In the genomic region with DNA sequence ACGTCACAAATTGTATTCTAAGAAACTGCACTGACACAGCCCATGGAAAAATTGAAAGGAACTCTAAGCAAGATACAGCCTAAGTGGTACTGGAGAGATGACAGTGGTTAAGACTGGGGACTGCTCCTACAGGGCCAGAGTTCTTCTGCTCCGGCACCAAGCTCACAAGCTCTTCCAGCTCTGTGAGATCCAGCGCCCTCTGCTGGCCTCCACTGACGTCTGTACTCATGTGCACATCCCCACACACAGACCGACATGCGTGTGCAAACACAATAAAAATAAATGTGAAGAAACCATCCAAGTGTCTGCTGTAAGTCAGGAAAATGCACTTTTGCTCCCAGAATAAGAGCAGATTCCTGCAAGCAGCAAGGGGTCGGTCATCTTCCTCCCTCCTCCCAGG, we compare ENCODE assay signal across 11 mouse cellular contexts. TPM values are rescaled to one million over a fixed set of nuclear protein-coding genes. Genes with fewer than 3 reads are reported as not detected.
DNase-seq lines count a peak whose midpoint lies in the region; ATAC-seq and TF ChIP-seq lines count a peak whose summit lies in the region.
"Had no signal": no experiment of that assay in that cellular context is flagged by ENCODE, and none has a peak within 500 bp of the region (broad histone marks: within the 10 kb centered on the region; RNA-seq: fewer than 3 reads in every experiment).

No protein-coding gene starts in this region.

- no peaks in the 10 kb centered on the region for H3K79me2 ChIP-seq in heart, adult 2 months (replicated peaks; ENCODE audit: control insufficient read depth, insufficient read depth, low read length)

- no peak for ATAC-seq in midbrain, postnatal 0 days (ENCODE audit: low FRiP score)
- no peak for ATAC-seq in midbrain, embryonic 16.5 days

- intact Hi-C loops in heart, adult 2 months (cut with DNase I): no loop called here

- H3K4me1 ChIP-seq in heart, adult 2 months (ENCODE audit: control insufficient read depth, insufficient read depth, low read length): no peaks in the 10 kb centered on the region
- H3K4me1 ChIP-seq in midbrain, postnatal 0 days (ENCODE audit: insufficient read depth, low read length): no peaks in the 10 kb centered on the region
- H3K4me1 ChIP-seq in midbrain, embryonic 16.5 days (ENCODE audit: control insufficient read depth, insufficient read depth, low read length): no peaks in the 10 kb centered on the region
- peaks cover 8% of the 10 kb centered on the region for H3K4me1 ChIP-seq in testis, adult 2 months (ENCODE audit: control insufficient read depth, insufficient read depth, low read length)
- H3K4me1 ChIP-seq: limb, embryonic 12.5 days had no signal

- no peaks in the 10 kb centered on the region for H3K9me3 ChIP-seq in midbrain, postnatal 0 days (ENCODE audit: low read length)
- H3K9me3 ChIP-seq in midbrain, embryonic 16.5 days (replicated peaks; ENCODE audit: control insufficient read depth, low read length, poor library complexity, severe bottlenecking): no peaks in the 10 kb centered on the region
- H3K9me3 ChIP-seq: stomach, embryonic 15.5 days had no signal

- no peak overlapping the region for H3K9ac ChIP-seq in heart, adult 2 months (ENCODE audit: low read depth, low read length)
- no peak overlapping the region for H3K9ac ChIP-seq in midbrain, postnatal 0 days (replicated peaks; ENCODE audit: low read length, poor library complexity, severe bottlenecking)
- no peak overlapping the region for H3K9ac ChIP-seq in midbrain, embryonic 16.5 days (ENCODE audit: low read depth, low read length)
- H3K9ac ChIP-seq: hindbrain, embryonic 14.5 days; limb, embryonic 12.5 days; stomach, embryonic 15.5 days had no signal

- no peak for TF ChIP-seq POLR2A in heart, adult 2 months (IDR thresholded peaks at IDR 0.05; ENCODE audit: insufficient read depth, low read depth, low read length)
- no peak for TF ChIP-seq POLR2A in testis, adult 2 months (IDR thresholded peaks at IDR 0.05; ENCODE audit: control insufficient read depth, low read depth, low read length)

- no peak overlapping the region for H3K27ac ChIP-seq in heart, adult 2 months
- no peak overlapping the region for H3K27ac ChIP-seq in midbrain, postnatal 0 days (ENCODE audit: low read depth, low read length)
- no peak overlapping the region for H3K27ac ChIP-seq in midbrain, embryonic 16.5 days (ENCODE audit: low read length)
- no peak overlapping the region for H3K27ac ChIP-seq in testis, adult 2 months (ENCODE audit: control insufficient read depth, insufficient read depth, low read depth, low read length)
- H3K27ac ChIP-seq: hindbrain, embryonic 14.5 days; limb, embryonic 12.5 days had no signal

- H3K27me3 ChIP-seq in heart, adult 2 months (ENCODE audit: control insufficient read depth, insufficient read depth, low read length): no peaks in the 10 kb centered on the region
- H3K27me3 ChIP-seq in midbrain, postnatal 0 days (ENCODE audit: insufficient read depth, low read length): no peaks in the 10 kb centered on the region
- H3K27me3 ChIP-seq in midbrain, embryonic 16.5 days (ENCODE audit: control insufficient read depth, insufficient read depth, low read depth, low read length): no peaks in the 10 kb centered on the region
- no peaks in the 10 kb centered on the region for H3K27me3 ChIP-seq in testis, adult 2 months (ENCODE audit: control insufficient read depth, insufficient read depth, low read length)
- H3K27me3 ChIP-seq: limb, embryonic 12.5 days; stomach, embryonic 15.5 days had no signal

- TF ChIP-seq EP300 in heart, adult 2 months (IDR thresholded peaks at IDR 0.05; ENCODE audit: insufficient read depth, low read depth, low read length): no peak

- no peaks in the 10 kb centered on the region for H3K36me3 ChIP-seq in heart, adult 2 months (ENCODE audit: control insufficient read depth, insufficient read depth, low read length)
- no peaks in the 10 kb centered on the region for H3K36me3 ChIP-seq in midbrain, postnatal 0 days (ENCODE audit: insufficient read depth, low read length)
- no peaks in the 10 kb centered on the region for H3K36me3 ChIP-seq in midbrain, embryonic 16.5 days (ENCODE audit: control insufficient read depth, insufficient read depth, low read length)
- no peaks in the 10 kb centered on the region for H3K36me3 ChIP-seq in testis, adult 2 months (ENCODE audit: control insufficient read depth, insufficient read depth, low read length)
- H3K36me3 ChIP-seq: limb, embryonic 12.5 days; stomach, embryonic 15.5 days had no signal

- no peak overlapping the region for H3K4me2 ChIP-seq in midbrain, postnatal 0 days (ENCODE audit: low read depth, low read length, poor library complexity, severe bottlenecking)
- H3K4me2 ChIP-seq in midbrain, embryonic 16.5 days (ENCODE audit: low read length): no peak overlapping the region
- H3K4me2 ChIP-seq: heart, embryonic 11.5 days; hindbrain, embryonic 14.5 days; limb, embryonic 12.5 days; stomach, embryonic 15.5 days had no signal

- 88% methylated on average over 7 of the region's 7 CpGs for WGBS in heart, adult 2 months
- 90% methylated on average over 7 of the region's 7 CpGs for WGBS in midbrain, postnatal 0 days
- 91% methylated on average over 7 of the region's 7 CpGs for WGBS in midbrain, embryonic 16.5 days

- no peak for DNase-seq in heart, adult 2 months
- no peak for DNase-seq in heart, postnatal 4 days
- DNase-seq in midbrain, postnatal 0 days (ENCODE audit: low spot score): no peak
- DNase-seq in WW6 (ENCODE audit: low read depth, low spot score): peak; percentile 20
- DNase-seq in MN1 (ENCODE audit: low spot score): no peak

- TF ChIP-seq CTCF in heart, adult 2 months (IDR thresholded peaks at IDR 0.05): peak; percentile 35
- TF ChIP-seq CTCF in midbrain, postnatal 0 days (IDR thresholded peaks at IDR 0.05): peak; percentile 3; the same call in 1 of the 2 replicates
- TF ChIP-seq CTCF in testis, adult 2 months (IDR thresholded peaks at IDR 0.05; ENCODE audit: control insufficient read depth, insufficient read depth, insufficient replicate concordance, low read depth, low read length): peak; percentile 56; the same call in 1 of the 2 replicates

- H3K4me3 ChIP-seq in heart, adult 2 months: no peak overlapping the region
- H3K4me3 ChIP-seq in midbrain, postnatal 0 days (ENCODE audit: low read depth, low read length): no peak overlapping the region
- H3K4me3 ChIP-seq in midbrain, embryonic 16.5 days (ENCODE audit: low read depth, low read length): no peak overlapping the region
- H3K4me3 ChIP-seq in testis, adult 2 months (ENCODE audit: control insufficient read depth, low read depth, low read length): peak overlapping the region; percentile 32
- H3K4me3 ChIP-seq: limb, embryonic 12.5 days; stomach, embryonic 15.5 days had no signal

RNA-seq across cellular contexts. Expression of a gene that starts 38.1 kb away (rescaled TPM):
- 10 to 100 TPM; 11.1 to 17.2 TPM for total RNA-seq in heart, adult 2 months (2021)
- polyA plus RNA-seq in heart, adult 2 months (2012; rRNA removed): 9.3 and 14.3 TPM in 2 replicates
- 10 to 100 TPM; 12.0 to 13.9 TPM for total RNA-seq in heart, postnatal 4 days (2021)
- 12.6 and 16.0 TPM in 2 replicates for total RNA-seq in midbrain, postnatal 0 days (2014; rRNA removed)
- 6.5 and 6.8 TPM in 2 replicates for polyA plus RNA-seq in midbrain, postnatal 0 days (2015; fragmentation: Nextera tagmentation; extraction: Ambion mirVana)
- 6.1 and 7.3 TPM in 2 replicates for polyA plus RNA-seq in midbrain, embryonic 16.5 days (2015; fragmentation: Nextera tagmentation; extraction: Ambion mirVana)
- 3.5 and 4.6 TPM in 2 replicates for polyA plus RNA-seq in testis, adult 2 months (2012; rRNA removed)

Comparison
In these comparisons a context has a peak if more than half of its experiments do, and no peak if none do; other contexts are left out.
1. CTCF ChIP-seq: peak in every context shown above with its lines; median percentile 56 in testis, adult 2 months; 35 in heart, adult 2 months; 3 in midbrain, postnatal 0 days.